Mouse (Mus musculus): ENCODE measurements at regions not wholly inside any gene's neighbourhood (a gene's known extent, or its start where the extent isn't known, plus 50 kb on each side); places are given as distances from the start of the nearest gene placed in this dataset.

GRCm38 (mm10) chr9:101807249-101807648, 54.4 kb upstream of the 9630041A04Rik start:
- no peak for DNase-seq (ENCODE audit: low spot score)

GRCm38 (mm10) chr9:101796718-101797117, 64.9 kb upstream of the 9630041A04Rik start:
- no peak for DNase-seq (ENCODE audit: low spot score)

- DNase-seq (ENCODE audit: low spot score) = no peak
Measured at GRCm38 (mm10) chr9:101796063-101796462, 65.6 kb upstream of the 9630041A04Rik start.

- no peak for DNase-seq (ENCODE audit: low spot score)
Measured at GRCm38 (mm10) chr9:101795436-101795835, 66.2 kb upstream of the 9630041A04Rik start.

GRCm38 (mm10) chr9:101790936-101791335, 70.7 kb upstream of the 9630041A04Rik start:
- DNase-seq (ENCODE audit: low spot score) = no peak

- DNase-seq (ENCODE audit: low spot score) = no peak
Measured at GRCm38 (mm10) chr9:101740949-101741605, 120.6 kb upstream of the 9630041A04Rik start.

GRCm38 (mm10) chr9:101739322-101739721, 122.3 kb upstream of the 9630041A04Rik start:
- no peak for DNase-seq (ENCODE audit: low spot score)

GRCm38 (mm10) chr9:101734271-101734670, 127.4 kb upstream of the 9630041A04Rik start:
- DNase-seq (ENCODE audit: low spot score) = no peak

- DNase-seq (ENCODE audit: low spot score) = no peak
Measured at GRCm38 (mm10) chr9:101733611-101734225, 127.9 kb upstream of the 9630041A04Rik start.

GRCm38 (mm10) chr9:101730136-101730535, 131.5 kb upstream of the 9630041A04Rik start:
- DNase-seq (ENCODE audit: low spot score) = no peak

- no peak for DNase-seq (ENCODE audit: low spot score)
Measured at GRCm38 (mm10) chr9:101717911-101718310, 143.7 kb upstream of the 9630041A04Rik start.

GRCm38 (mm10) chr9:101716326-101716725, 145.3 kb upstream of the 9630041A04Rik start:
- DNase-seq (ENCODE audit: low spot score) = no peak

GRCm38 (mm10) chr9:101714805-101715204, 146.8 kb upstream of the 9630041A04Rik start:
- DNase-seq (ENCODE audit: low spot score) = no peak

- DNase-seq (ENCODE audit: low spot score) = no peak
Measured at GRCm38 (mm10) chr9:101710611-101711071, 151.0 kb upstream of the 9630041A04Rik start.

GRCm38 (mm10) chr9:101700368-101700767, 161.3 kb upstream of the 9630041A04Rik start:
- no peak for DNase-seq (ENCODE audit: low spot score)

- DNase-seq (ENCODE audit: low spot score) = no peak
Measured at GRCm38 (mm10) chr9:101694054-101694453, 167.6 kb upstream of the 9630041A04Rik start.

GRCm38 (mm10) chr9:101691336-101691735, 170.3 kb upstream of the 9630041A04Rik start:
- no peak for DNase-seq (ENCODE audit: low spot score)

- no peak for DNase-seq (ENCODE audit: low spot score)
Measured at GRCm38 (mm10) chr9:101690916-101691315, 170.7 kb upstream of the 9630041A04Rik start.

GRCm38 (mm10) chr9:101690402-101690861, 171.2 kb upstream of the 9630041A04Rik start:
- no peak for DNase-seq (ENCODE audit: low spot score)

GRCm38 (mm10) chr9:101689532-101690401, 171.9 kb upstream of the 9630041A04Rik start:
- peak; percentile 95 for DNase-seq (ENCODE audit: low spot score)

- no peak for DNase-seq (ENCODE audit: low spot score)
Measured at GRCm38 (mm10) chr9:101687226-101687625, 174.4 kb upstream of the 9630041A04Rik start.

- no peak for DNase-seq (ENCODE audit: low spot score)
Measured at GRCm38 (mm10) chr9:101677563-101677962, 184.1 kb upstream of the 9630041A04Rik start.
